Mouse (Mus musculus): ENCODE results near the gene Bmp8b.
"Not testable (repeated sequence)": the region's sequence is repeated elsewhere in the genome, so short reads cannot be mapped to it uniquely, and the experiment has no call there.

DNA sequence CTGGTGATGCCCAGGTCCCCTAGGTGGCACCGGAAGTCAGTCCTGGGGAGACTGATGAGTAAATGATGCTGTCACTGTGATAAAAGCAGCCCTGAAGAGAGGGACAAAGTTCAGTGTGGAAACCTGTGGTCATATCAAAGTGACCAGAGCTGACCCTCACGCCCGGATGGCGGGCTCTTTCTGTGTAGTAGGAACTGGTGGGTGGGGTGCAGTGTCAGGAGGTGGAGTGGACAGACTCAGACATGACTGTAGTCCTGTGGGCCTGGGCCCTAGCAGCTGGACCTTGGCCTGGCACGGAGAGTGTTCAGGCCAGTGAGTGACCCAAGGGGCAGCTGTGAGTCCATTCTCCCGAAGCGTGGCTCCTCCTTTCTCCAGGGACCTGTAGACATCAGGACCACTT lies 964 bp downstream of the Bmp8b start:
- not testable (repeated sequence) for TF ChIP-seq POLR2A, CTCF (IDR thresholded peaks at IDR 0.05; ENCODE audit: extremely low read depth, insufficient read depth, low read length)
